Mouse (Mus musculus) intestine, embryonic 14.5 days (tissue): Measurements from ENCODE around the gene Nsd1. TPM values are rescaled to one million over a fixed set of nuclear protein-coding genes. Genes with fewer than 3 reads are reported as not detected.

Source experiments
- ATAC-seq: fragments of 200-750 bp; cut with Nextera tagmentation; replicated peaks from 2 replicates; pipeline ENCODE4 v1.8.0; 2017; ENCODE audit warnings: low read depth, moderate number of reproducible peaks, moderate TSS enrichment, moderate library complexity; ENCODE audit not compliant: low FRiP score, low TSS enrichment
- DNase-seq: peaks from one replicate; pipeline ENCODE4 v3.0.0-alpha.2; 2018; ENCODE audit warnings: low spot score
- H3K27ac ChIP-seq: fragments of 300-500 bp; sonication (generic); 2 replicates; pipeline ENCODE4 v1.5.1; 2014; ENCODE audit warnings: low read depth, mild to moderate bottlenecking, control low read depth
- H3K27me3 ChIP-seq: fragments of 300-500 bp; sonication (generic); replicated peaks from 2 replicates; pipeline ENCODE4 v1.6.1; 2014; ENCODE audit warnings: low read length, control low read depth; ENCODE audit not compliant: control insufficient read depth, insufficient read depth
- H3K36me3 ChIP-seq: fragments of 300-500 bp; sonication (generic); 2 replicates; pipeline ENCODE4 v1.6.1; 2014; ENCODE audit warnings: low read length, control low read depth; ENCODE audit not compliant: control insufficient read depth, insufficient read depth
- H3K4me1 ChIP-seq: fragments of 300-500 bp; sonication (generic); replicated peaks from 2 replicates; pipeline ENCODE4 v1.6.1; 2014; ENCODE audit warnings: low read length, control low read depth, mixed read lengths; ENCODE audit not compliant: control insufficient read depth, insufficient read depth
- H3K4me2 ChIP-seq: fragments of 300-500 bp; sonication (generic); 2 replicates; pipeline ENCODE4 v1.6.1; 2014; ENCODE audit warnings: low read length
- H3K4me3 ChIP-seq: fragments of 300-500 bp; sonication (generic); 2 replicates; pipeline ENCODE4 v1.5.1; 2014; ENCODE audit warnings: low read depth, low read length, control low read depth, mixed read lengths
- H3K9ac ChIP-seq: fragments of 300-500 bp; sonication (generic); 2 replicates; pipeline ENCODE4 v1.6.1; 2014; ENCODE audit warnings: mild to moderate bottlenecking, low read length
- H3K9me3 ChIP-seq: fragments of 300-500 bp; sonication (generic); 2 replicates; pipeline ENCODE4 v1.6.1; 2016; ENCODE audit warnings: low read length, control low read depth; ENCODE audit not compliant: control insufficient read depth
- WGBS: fragments of 180-500 bp; shearing (Covaris S2); extraction: QIAGEN DNeasy Blood & Tissue Kit; methylation state at CpG from one replicate; pipeline ENCODE4 v1.1.7; 2014; 5-methylcytosine and 5-hydroxymethylcytosine counted together
- polyA plus RNA-seq: library from polyadenylated mRNA; unstranded; fragments of >200 nt; fragmentation: Nextera tagmentation; extraction: Ambion mirVana; gene quantifications from 2 replicates; pipeline ENCODE4 v1.2.1, GENCODE M21; 2014

The Nsd1 gene
- polyA plus RNA-seq, 1 experiment from 2014 or later = 67.5 TPM

DNA sequence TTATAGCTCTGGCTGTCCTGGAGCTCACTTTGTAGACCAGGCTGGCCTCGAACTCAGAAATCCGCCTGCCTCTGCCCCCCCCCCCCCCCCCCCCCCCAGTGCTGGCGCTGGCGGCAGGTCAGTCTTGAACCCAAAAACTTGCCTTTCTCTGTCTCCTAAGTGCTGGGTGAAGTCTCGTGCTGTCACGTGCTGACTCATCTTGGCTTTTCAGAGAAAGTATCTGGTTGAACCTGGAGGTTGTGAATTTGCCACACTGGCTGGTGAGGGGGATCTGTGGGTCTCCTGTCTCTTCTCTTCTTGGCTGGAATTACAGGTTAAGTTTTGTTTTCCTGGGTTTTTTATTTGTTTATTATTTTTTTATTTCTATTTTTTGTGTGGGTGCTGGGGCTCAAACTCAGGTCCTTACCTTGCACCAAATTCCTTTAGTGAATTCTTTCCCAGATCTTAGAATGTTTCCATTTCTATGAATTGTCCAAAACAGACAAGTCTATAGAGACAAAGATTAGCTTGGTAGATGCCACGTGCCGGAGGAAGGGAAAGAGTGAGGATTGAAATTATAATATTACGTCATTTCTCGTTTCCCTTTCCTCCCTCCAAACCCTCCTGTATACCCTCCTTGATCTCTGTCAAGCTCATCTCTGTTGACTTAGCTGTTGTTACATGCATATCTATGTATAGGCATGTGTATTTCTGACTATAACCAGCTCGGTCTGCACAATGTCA is 4.8 kb upstream of the Nsd1 start:
- H3K9ac ChIP-seq = no peak overlapping the region
- no peaks in the 10 kb centered on the region for H3K36me3 ChIP-seq
- H3K4me2 ChIP-seq = no peak overlapping the region
- no peak overlapping the region for H3K4me3 ChIP-seq
- no peaks in the 10 kb centered on the region for H3K9me3 ChIP-seq
- H3K4me1 ChIP-seq = peaks cover 4% of the 10 kb centered on the region; the same call in 1 of the 2 replicates
- 77% methylated on average over 8 of the region's 11 CpGs for WGBS
- H3K27me3 ChIP-seq = no peaks in the 10 kb centered on the region
- ATAC-seq = no peak
- H3K27ac ChIP-seq = no peak overlapping the region
- DNase-seq = no peak

- H3K4me3 ChIP-seq = no peak overlapping the region
- no peaks in the 10 kb centered on the region for H3K36me3 ChIP-seq
- H3K9me3 ChIP-seq = no peaks in the 10 kb centered on the region
- DNase-seq (no peak), ATAC-seq (no peak)
- no peak overlapping the region for H3K27ac ChIP-seq
- H3K4me2 ChIP-seq = no peak overlapping the region
- H3K27me3 ChIP-seq = no peaks in the 10 kb centered on the region
- WGBS = 92% methylated on average over 6 of the region's 6 CpGs
- H3K4me1 ChIP-seq = peaks cover 6% of the 10 kb centered on the region
- no peak overlapping the region for H3K9ac ChIP-seq
These were observed 4.0 kb upstream of the Nsd1 start for GRCm38 (mm10) chr13:55205448-55206205.

- Histone ChIP-seq H3K9ac (no peak overlapping the region), H3K27me3 (no peaks in the 10 kb centered on the region), H3K4me2 (no peak overlapping the region), H3K36me3 (peaks cover 9% of the 10 kb centered on the region), H3K27ac (no peak overlapping the region), H3K4me1 (peaks cover 20% of the 10 kb centered on the region), H3K4me3 (no peak overlapping the region), H3K9me3 (no peaks in the 10 kb centered on the region)
- ATAC-seq (no peak), DNase-seq (no peak)
- 75% methylated on average over 13 of the region's 13 CpGs for WGBS
These were observed 539 bp upstream of the Nsd1 start for GRCm38 (mm10) chr13:55208837-55209648.

GRCm38 (mm10) chr13:55210193-55210970 is 800 bp downstream of the Nsd1 start:
- Histone ChIP-seq H3K4me1 (peaks cover 31% of the 10 kb centered on the region), H3K9me3 (no peaks in the 10 kb centered on the region), H3K9ac (peak overlapping the region; percentile 89), H3K27me3 (no peaks in the 10 kb centered on the region), H3K4me3 (peak overlapping the region; percentile 91), H3K4me2 (peak overlapping the region; percentile 98), H3K36me3 (peaks cover 18% of the 10 kb centered on the region), H3K27ac (peak overlapping the region; percentile 99)
- ATAC-seq = peak; percentile 54
- DNase-seq = peak; percentile 89
- WGBS = 2% methylated on average over 68 of the region's 77 CpGs

DNA sequence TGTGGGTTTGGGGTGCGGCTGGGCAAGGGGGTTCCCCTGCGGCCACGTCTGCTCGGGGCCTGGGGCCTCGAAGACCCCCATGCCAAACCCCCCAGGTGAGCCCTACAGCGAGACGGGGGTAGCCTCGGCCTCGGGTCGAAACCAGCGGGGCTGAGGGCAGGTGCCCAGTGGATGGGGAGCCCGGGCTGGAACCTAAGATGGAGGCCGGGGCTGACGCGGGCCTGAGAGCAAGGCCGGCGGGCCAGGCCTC is 1.3 kb downstream of the Nsd1 start:
- Histone ChIP-seq H3K9ac (peak overlapping the region; percentile 89), H3K9me3 (no peaks in the 10 kb centered on the region), H3K27ac (peak overlapping the region; percentile 99), H3K4me3 (peak overlapping the region; percentile 91), H3K36me3 (peaks cover 23% of the 10 kb centered on the region), H3K4me1 (peaks cover 37% of the 10 kb centered on the region), H3K27me3 (no peaks in the 10 kb centered on the region), H3K4me2 (peak overlapping the region; percentile 98)
- WGBS = under 1% methylated on average over 17 of the region's 17 CpGs
- peak; percentile 93 for DNase-seq
- ATAC-seq = peak; percentile 69

DNA sequence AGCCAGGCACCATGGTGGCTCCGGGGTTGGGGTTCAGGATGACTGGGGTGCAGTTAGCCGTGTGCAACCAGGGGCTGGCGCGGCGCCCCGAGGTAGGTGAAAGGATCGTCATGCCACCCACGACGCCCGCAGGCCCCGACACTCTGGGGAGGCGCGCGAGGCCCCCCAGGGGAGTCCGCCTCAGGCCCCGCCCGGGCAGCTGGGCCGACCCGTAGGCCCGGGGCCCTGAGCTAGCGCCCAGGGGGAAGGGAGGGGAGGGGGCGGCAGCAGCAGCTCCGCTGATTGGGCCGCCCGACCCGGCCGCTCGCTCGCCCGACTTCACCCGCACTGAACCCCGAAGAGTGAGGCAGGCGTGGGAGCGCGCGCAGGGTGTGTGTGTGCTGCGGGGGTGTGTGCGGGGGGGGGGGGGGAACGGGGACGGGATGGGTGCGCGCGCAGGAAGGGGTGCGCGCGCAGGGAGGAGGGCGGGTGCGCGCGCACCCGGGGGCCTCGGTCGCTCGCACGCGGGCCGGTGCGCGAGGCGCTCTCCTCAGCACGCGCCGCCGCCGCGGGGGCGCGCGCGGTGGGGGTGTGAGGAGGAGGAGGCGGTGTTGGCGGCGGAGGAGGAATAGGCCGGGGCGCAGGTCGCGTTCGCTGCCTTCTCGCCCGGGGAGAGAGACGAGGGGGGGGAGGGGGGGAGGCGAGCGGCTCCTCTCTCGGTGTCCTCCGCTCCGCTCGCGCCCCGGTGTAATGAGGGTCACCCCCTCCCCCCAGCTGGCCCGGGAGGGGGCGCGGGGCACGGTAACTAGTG is 1.8 kb downstream of the Nsd1 start:
- peaks cover 28% of the 10 kb centered on the region for H3K36me3 ChIP-seq
- peak overlapping the region; percentile 98 for H3K4me2 ChIP-seq
- H3K4me3 ChIP-seq = peak overlapping the region; percentile 91
- ATAC-seq (peak; percentile 85), DNase-seq (peak; percentile 92)
- H3K9ac ChIP-seq = peak overlapping the region; percentile 89
- peak overlapping the region; percentile 99 for H3K27ac ChIP-seq
- WGBS = under 1% methylated on average over 63 of the region's 93 CpGs
- H3K27me3 ChIP-seq = no peaks in the 10 kb centered on the region
- no peaks in the 10 kb centered on the region for H3K9me3 ChIP-seq
- peaks cover 42% of the 10 kb centered on the region for H3K4me1 ChIP-seq

GRCm38 (mm10) chr13:55212011-55212360 is 2.4 kb downstream of the Nsd1 start:
- Histone ChIP-seq H3K4me2 (peak overlapping the region; percentile 98), H3K9ac (peak overlapping the region; percentile 89), H3K4me3 (peak overlapping the region; percentile 91), H3K4me1 (peaks cover 43% of the 10 kb centered on the region), H3K9me3 (no peaks in the 10 kb centered on the region), H3K27ac (peak overlapping the region; percentile 99), H3K27me3 (no peaks in the 10 kb centered on the region), H3K36me3 (peaks cover 34% of the 10 kb centered on the region)
- ATAC-seq (peak; percentile 46), DNase-seq (no peak)
- WGBS = 0% methylated on average over 4 of the region's 32 CpGs
